8 mouse cellular contexts compared by ENCODE assay signal in genomic region chr11:100713735-100714533, GRCm38 (mm10). TPM values are rescaled to one million over a fixed set of nuclear protein-coding genes. Genes with fewer than 3 reads are reported as not detected.
DNase-seq lines count a peak whose midpoint lies in the region; ATAC-seq and TF ChIP-seq lines count a peak whose summit lies in the region.

Gene Hspb9 (plus strand): TSS chr11:100713850.

- peak within 1 kb of the TSS; percentile 17; the same call in 1 of the 2 replicates for H3K9ac ChIP-seq in intestine, embryonic 15.5 days
- peak within 1 kb of the TSS; percentile 48 for H3K9ac ChIP-seq in liver, embryonic 15.5 days
- H3K9ac ChIP-seq in stomach, embryonic 16.5 days (ENCODE audit: low read length), result peak within 1 kb of the TSS; percentile 68

- 13% methylated on average over 38 of the region's 38 CpGs for WGBS in intestine, embryonic 15.5 days
- 2% methylated on average over 38 of the region's 38 CpGs for WGBS in liver, embryonic 15.5 days (ENCODE audit: insufficient replicate concordance)
- WGBS in stomach, embryonic 16.5 days, result 10% methylated on average over 38 of the region's 38 CpGs

- peaks cover 34% of the 10 kb centered on the region for H3K36me3 ChIP-seq in intestine, embryonic 15.5 days
- H3K36me3 ChIP-seq in liver, embryonic 15.5 days (replicated peaks), result peaks cover 55% of the 10 kb centered on the region
- H3K36me3 ChIP-seq in stomach, embryonic 16.5 days (ENCODE audit: control insufficient read depth, insufficient read depth, low read length), result peaks cover 15% of the 10 kb centered on the region

- H3K9me3 ChIP-seq in intestine, embryonic 15.5 days, result no peaks in the 10 kb centered on the region
- no peaks in the 10 kb centered on the region for H3K9me3 ChIP-seq in liver, embryonic 15.5 days (replicated peaks)
- H3K9me3 ChIP-seq in stomach, embryonic 16.5 days (replicated peaks; ENCODE audit: control insufficient read depth, low read length), result no peaks in the 10 kb centered on the region

- peak within 1 kb of the TSS; percentile 62 for H3K4me2 ChIP-seq in intestine, embryonic 15.5 days (replicated peaks)
- peak within 1 kb of the TSS; percentile 96 for H3K4me2 ChIP-seq in liver, embryonic 15.5 days
- H3K4me2 ChIP-seq in stomach, embryonic 16.5 days (ENCODE audit: low read depth, low read length), result peak within 1 kb of the TSS; percentile 53

- no peak for TF ChIP-seq CTCF in layer of hippocampus, adult 2 months (conservative IDR thresholded peaks at IDR 0.05)

- H3K27ac ChIP-seq in layer of hippocampus, adult 2 months, result peak within 1 kb of the TSS; percentile 78
- H3K27ac ChIP-seq in intestine, embryonic 15.5 days, result peak within 1 kb of the TSS; percentile 52
- peak within 1 kb of the TSS; percentile 81 for H3K27ac ChIP-seq in liver, embryonic 15.5 days (replicated peaks)
- H3K27ac ChIP-seq in stomach, embryonic 16.5 days (ENCODE audit: low read length), result peak within 1 kb of the TSS; percentile 75

- peaks cover 21% of the 10 kb centered on the region for H3K4me1 ChIP-seq in intestine, embryonic 15.5 days (replicated peaks)
- peaks cover 43% of the 10 kb centered on the region for H3K4me1 ChIP-seq in liver, embryonic 15.5 days (replicated peaks)
- H3K4me1 ChIP-seq in stomach, embryonic 16.5 days (ENCODE audit: control insufficient read depth, insufficient read depth, low read length), result peaks cover 30% of the 10 kb centered on the region

- peak; percentile 77 for ATAC-seq in common myeloid progenitor, adult 5-6 weeks (replicated peaks; ENCODE audit: low read depth, poor library complexity, severe bottlenecking)
- peak; percentile 19; the same call in 1 of the 2 replicates for ATAC-seq in intestine, embryonic 15.5 days
- ATAC-seq in liver, embryonic 15.5 days (ENCODE audit: insufficient read depth), result peak; percentile 46
- no peak for ATAC-seq in stomach, embryonic 16.5 days (ENCODE audit: insufficient read depth, low FRiP score)

- no peaks in the 10 kb centered on the region for H3K27me3 ChIP-seq in intestine, embryonic 15.5 days (replicated peaks)
- H3K27me3 ChIP-seq in liver, embryonic 15.5 days, result no peaks in the 10 kb centered on the region
- H3K27me3 ChIP-seq in stomach, embryonic 16.5 days (ENCODE audit: control insufficient read depth, insufficient read depth, low read length), result no peaks in the 10 kb centered on the region

- DNase-seq in layer of hippocampus, adult 2 months (ENCODE audit: low spot score in 2 of 2), result no peak
- DNase-seq in layer of hippocampus, adult 9-10 months (ENCODE audit: low spot score), result no peak
- peak; percentile 99 for DNase-seq in heart, adult 11 months
- peak; percentile 84 for DNase-seq in naive thymus-derived CD4-positive, alpha-beta T cell, adult 2 months (ENCODE audit: low read depth)

- peak within 1 kb of the TSS; percentile 3; the same call in 1 of the 2 replicates for H3K4me3 ChIP-seq in layer of hippocampus, adult 2 months
- peak within 1 kb of the TSS; percentile 21 for H3K4me3 ChIP-seq in intestine, embryonic 15.5 days (replicated peaks)
- peak within 1 kb of the TSS; percentile 81 for H3K4me3 ChIP-seq in liver, embryonic 15.5 days (replicated peaks)
- peak within 1 kb of the TSS; percentile 40 for H3K4me3 ChIP-seq in stomach, embryonic 16.5 days (replicated peaks; ENCODE audit: low read length)

RNA-seq across cellular contexts. Expression of gene Hspb9, which starts in this region (rescaled TPM):
- total RNA-seq in layer of hippocampus, adult 2 months (2021), result not detected
- total RNA-seq in common myeloid progenitor, adult 5-6 weeks (2017), result 6.3 TPM in 1 of 2 replicates, not detected in the other
- 0.40 and 0.54 TPM in 2 replicates for polyA plus RNA-seq in intestine, embryonic 15.5 days (2015; fragmentation: Nextera tagmentation; extraction: Ambion mirVana)
- 0.24 TPM in 1 of 2 replicates, not detected in the other for polyA plus RNA-seq in liver, embryonic 15.5 days (2015; fragmentation: Nextera tagmentation; extraction: Ambion mirVana)
- polyA plus RNA-seq in stomach, embryonic 16.5 days (2015; fragmentation: Nextera tagmentation; extraction: Ambion mirVana), result 0.36 TPM in 1 of 2 replicates, not detected in the other

Comparison
In these comparisons a context has a peak if more than half of its experiments do, and no peak if none do; other contexts are left out.
1. Peak in ATAC-seq, H3K4me3 ChIP-seq, H3K27ac ChIP-seq, H3K9ac ChIP-seq and H3K4me2 ChIP-seq in intestine, embryonic 15.5 days; RNA of the gene not detected or under 1 TPM.
2. Peak in ATAC-seq, H3K4me3 ChIP-seq, H3K27ac ChIP-seq, H3K9ac ChIP-seq and H3K4me2 ChIP-seq in liver, embryonic 15.5 days; RNA of the gene not detected or under 1 TPM.
3. DNase-seq: peak in heart, adult 11 months (single experiment) and naive thymus-derived CD4-positive, alpha-beta T cell, adult 2 months (single experiment); none in layer of hippocampus, adult 2 months (0 of 2) and layer of hippocampus, adult 9-10 months (single experiment).
4. H3K4me3 ChIP-seq: peak in every context shown above with its lines; median percentile 81 in liver, embryonic 15.5 days; 40 in stomach, embryonic 16.5 days; 21 in intestine, embryonic 15.5 days; 3 in layer of hippocampus, adult 2 months.
5. H3K9ac ChIP-seq: peak in every context shown above with its lines; median percentile 68 in stomach, embryonic 16.5 days; 48 in liver, embryonic 15.5 days; 17 in intestine, embryonic 15.5 days.
6. Peak in every context shown above with its lines, with median percentiles within 50 percentile points of each other: H3K27ac ChIP-seq and H3K4me2 ChIP-seq.